Mouse (Mus musculus) stomach, postnatal 0 days (tissue): ENCODE results near the gene Cdv3. TPM values are rescaled to one million over a fixed set of nuclear protein-coding genes. Genes with fewer than 3 reads are reported as not detected.

Source experiments
- ATAC-seq: fragments of 200-750 bp; cut with Nextera tagmentation; 2 replicates; pipeline ENCODE4 v1.8.0; 2017; ENCODE audit not compliant: low FRiP score, low TSS enrichment
- DNase-seq: peaks from one replicate; pipeline ENCODE4 v3.0.0-alpha.2; 2016; ENCODE audit warnings: low spot score
- H3K27ac ChIP-seq: fragments of 300-500 bp; sonication (generic); replicated peaks from 2 replicates; pipeline ENCODE4 v1.5.1; 2014; ENCODE audit warnings: mild to moderate bottlenecking, control low read depth
- H3K27me3 ChIP-seq: fragments of 300-500 bp; sonication (generic); 2 replicates; pipeline ENCODE4 v1.6.1; 2014; ENCODE audit warnings: low read length; ENCODE audit not compliant: control insufficient read depth, insufficient read depth
- H3K36me3 ChIP-seq: fragments of 300-500 bp; sonication (generic); 2 replicates; pipeline ENCODE4 v1.6.1; 2014; ENCODE audit warnings: low read length, mixed read lengths; ENCODE audit not compliant: control insufficient read depth, insufficient read depth
- H3K4me1 ChIP-seq: fragments of 300-500 bp; sonication (generic); replicated peaks from 2 replicates; pipeline ENCODE4 v1.6.1; 2014; ENCODE audit warnings: antibody characterized with exemption; ENCODE audit not compliant: control insufficient read depth, insufficient read depth
- H3K4me2 ChIP-seq: fragments of 300-500 bp; sonication (generic); replicated peaks from 2 replicates; pipeline ENCODE4 v1.6.1; 2014; ENCODE audit warnings: low read depth, mild to moderate bottlenecking, control low read depth, moderate library complexity
- H3K4me3 ChIP-seq: fragments of 300-500 bp; sonication (generic); 2 replicates; pipeline ENCODE4 v1.5.1; 2014; ENCODE audit warnings: low read depth, low read length, control low read depth
- H3K9ac ChIP-seq: fragments of 300-500 bp; sonication (generic); 2 replicates; pipeline ENCODE4 v1.6.1; 2014; ENCODE audit warnings: mild to moderate bottlenecking, low read length, control low read depth, mixed read lengths
- H3K9me3 ChIP-seq: fragments of 300-500 bp; sonication (generic); 2 replicates; pipeline ENCODE4 v1.6.1; 2016; ENCODE audit warnings: low read length; ENCODE audit not compliant: control insufficient read depth
- CTCF ChIP-seq: IDR thresholded peaks from 2 replicates; pipeline ENCODE4 v1.5.1; 2016; ENCODE audit warnings: antibody characterized with exemption, low read depth, mild to moderate bottlenecking, moderate library complexity
- EP300 ChIP-seq: optimal IDR thresholded peaks from 2 replicates; pipeline ENCODE3; 2016; ENCODE audit warnings: antibody characterized with exemption
- WGBS: fragments of 180-500 bp; shearing (Covaris S2); extraction: QIAGEN DNeasy Blood & Tissue Kit; methylation state at CpG from one replicate; pipeline ENCODE4 v1.1.7; 2014; 5-methylcytosine and 5-hydroxymethylcytosine counted together
- polyA plus RNA-seq: library from polyadenylated mRNA; unstranded; fragments of >200 nt; fragmentation: Nextera tagmentation; extraction: Ambion mirVana; gene quantifications from 2 replicates; pipeline ENCODE4 v1.2.1, GENCODE M21; 2015

Gene Cdv3
- 47.7 and 50.0 TPM in 2 replicates for polyA plus RNA-seq

GRCm38 (mm10) chr9:103365290-103366247 lies at the start of gene Cdv3:
TSS of gene Cdv3 (minus strand) at chr9:103365840.
- H3K9me3 ChIP-seq = no peaks in the 10 kb centered on the region
- H3K36me3 ChIP-seq = 0 out of 2 replicates have a peak, but pooled peaks cover 2% of the 10 kb centered on the region
- 0 out of 2 replicates have a peak, but pooled peaks cover 3% of the 10 kb centered on the region for H3K4me1 ChIP-seq
- peak within 1 kb of the TSS; percentile 96 for H3K9ac ChIP-seq
- H3K27me3 ChIP-seq = no peaks in the 10 kb centered on the region
- H3K27ac ChIP-seq = peak within 1 kb of the TSS; percentile 98
- TF ChIP-seq CTCF (peak; percentile 42; the same call in 1 of the 2 replicates), EP300 (no peak)
- peak within 1 kb of the TSS; percentile 93 for H3K4me2 ChIP-seq
- DNase-seq (peak; percentile 99), ATAC-seq (peak; percentile 99)
- WGBS = 2% methylated on average over 71 of the region's 95 CpGs
- peak within 1 kb of the TSS; percentile 87 for H3K4me3 ChIP-seq

- Histone ChIP-seq H3K4me3 (no peak overlapping the region), H3K4me2 (peak overlapping the region; percentile 14; the same call in 1 of the 2 replicates), H3K4me1 (0 out of 2 replicates have a peak, but pooled peaks cover 2% of the 10 kb centered on the region), H3K9me3 (no peaks in the 10 kb centered on the region), H3K27ac (no peak overlapping the region), H3K36me3 (no peaks in the 10 kb centered on the region), H3K9ac (no peak overlapping the region), H3K27me3 (no peaks in the 10 kb centered on the region)
- TF ChIP-seq EP300 (no peak), CTCF (no peak)
- 22% methylated on average over 9 of the region's 9 CpGs for WGBS
- DNase-seq = no peak
- no peak for ATAC-seq
These were observed 47.8 kb upstream of the Cdv3 start for GRCm38 (mm10) chr9:103413457-103413856.

- ATAC-seq (no peak), DNase-seq (no peak)
- 63% methylated on average over 2 of the region's 2 CpGs for WGBS
These were observed 43.5 kb upstream of the Cdv3 start for GRCm38 (mm10) chr9:103409119-103409518.

GRCm38 (mm10) chr9:103408136-103408777 lies 42.6 kb upstream of the Cdv3 start:
- no peak overlapping the region for H3K4me3 ChIP-seq
- H3K4me1 ChIP-seq = no peaks in the 10 kb centered on the region
- no peak overlapping the region for H3K4me2 ChIP-seq
- H3K27ac ChIP-seq = no peak overlapping the region
- no peaks in the 10 kb centered on the region for H3K27me3 ChIP-seq
- no peaks in the 10 kb centered on the region for H3K9me3 ChIP-seq
- H3K9ac ChIP-seq = no peak overlapping the region
- TF ChIP-seq CTCF (no peak), EP300 (no peak)
- DNase-seq = no peak
- 58% methylated on average over 4 of the region's 4 CpGs for WGBS
- no peaks in the 10 kb centered on the region for H3K36me3 ChIP-seq
- no peak for ATAC-seq

More at GRCm38 (mm10) chr9:103409119-103409518, 43.5 kb upstream of the Cdv3 start:
- Histone ChIP-seq H3K4me2 (no peak overlapping the region), H3K27me3 (no peaks in the 10 kb centered on the region), H3K9me3 (no peaks in the 10 kb centered on the region), H3K36me3 (no peaks in the 10 kb centered on the region), H3K4me1 (0 out of 2 replicates have a peak, but pooled peaks cover 2% of the 10 kb centered on the region), H3K27ac (no peak overlapping the region), H3K9ac (no peak overlapping the region), H3K4me3 (no peak overlapping the region)
- TF ChIP-seq EP300 (no peak), CTCF (no peak)

- 27% methylated on average over 4 of the region's 4 CpGs for WGBS
- DNase-seq (no peak), ATAC-seq (no peak)
- Histone ChIP-seq H3K9ac (no peak overlapping the region), H3K27me3 (no peaks in the 10 kb centered on the region), H3K9me3 (no peaks in the 10 kb centered on the region), H3K4me2 (no peak overlapping the region), H3K4me3 (no peak overlapping the region), H3K27ac (no peak overlapping the region), H3K4me1 (no peaks in the 10 kb centered on the region), H3K36me3 (no peaks in the 10 kb centered on the region)
- no peak for TF ChIP-seq EP300
- no peak for TF ChIP-seq CTCF
These were observed 37.8 kb upstream of the Cdv3 start for GRCm38 (mm10) chr9:103403331-103403973.
